Mouse (Mus musculus): ENCODE measurements around the gene Rab5if.
"Not testable (repeated sequence)": the region's sequence is repeated elsewhere in the genome, so short reads cannot be mapped to it uniquely, and the experiment has no call there.

Gene Rab5if

GRCm38 (mm10) chr2:156853999-156854771, 8.7 kb upstream of the Rab5if start:
- DNase-seq (ENCODE audit: low read depth), result peak; percentile 67

DNA sequence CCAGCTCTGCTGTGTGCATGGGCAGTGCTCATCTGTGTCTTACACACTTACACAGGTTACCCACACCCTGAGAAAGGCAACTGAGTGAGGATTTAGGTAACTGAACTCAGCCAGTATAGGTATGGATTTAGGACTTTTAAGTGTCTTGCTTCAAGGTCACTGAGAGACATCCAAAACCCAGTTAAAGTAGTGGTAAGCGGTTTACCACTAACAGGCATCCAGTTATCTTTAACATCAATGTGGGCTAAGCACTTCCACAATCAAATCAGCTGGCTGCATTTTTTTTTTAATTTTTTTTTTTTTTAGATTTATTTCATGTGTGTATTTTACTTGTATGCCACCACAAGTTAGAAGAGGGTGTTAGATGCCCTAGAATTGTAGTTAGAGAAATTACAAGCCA, 6.6 kb upstream of the Rab5if start:
- DNase-seq (ENCODE audit: low read depth), result no peak

DNA sequence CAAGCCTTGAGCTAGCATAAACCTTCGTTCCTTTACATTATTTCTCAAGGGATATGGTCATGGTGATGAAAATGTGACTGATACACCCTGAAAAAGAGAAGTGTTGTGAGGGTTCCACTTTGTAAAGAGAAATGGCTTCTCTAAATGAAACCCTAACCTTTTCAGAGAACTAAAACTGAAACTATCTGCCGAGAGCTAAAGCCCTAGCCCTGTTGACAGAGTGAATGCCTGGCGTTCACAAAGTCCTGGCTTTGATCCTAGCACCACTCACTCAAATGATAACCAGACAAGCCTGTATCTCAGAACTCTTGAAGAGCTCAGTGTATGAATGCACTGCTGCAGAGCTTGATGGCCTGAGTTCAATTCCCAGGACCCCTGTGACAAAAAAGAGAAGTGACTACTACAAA, 5.5 kb upstream of the Rab5if start:
- no peak for DNase-seq (ENCODE audit: low read depth)

- DNase-seq (ENCODE audit: low read depth), result no peak
These were observed 5.1 kb upstream of the Rab5if start, which contains the start of gene 4930518I15Rik for GRCm38 (mm10) chr2:156857835-156858234. Gene 4930518I15Rik (minus strand): TSS chr2:156857946.

GRCm38 (mm10) chr2:156858671-156859070, 4.3 kb upstream of the Rab5if start:
- no peak for DNase-seq (ENCODE audit: low read depth)

DNA sequence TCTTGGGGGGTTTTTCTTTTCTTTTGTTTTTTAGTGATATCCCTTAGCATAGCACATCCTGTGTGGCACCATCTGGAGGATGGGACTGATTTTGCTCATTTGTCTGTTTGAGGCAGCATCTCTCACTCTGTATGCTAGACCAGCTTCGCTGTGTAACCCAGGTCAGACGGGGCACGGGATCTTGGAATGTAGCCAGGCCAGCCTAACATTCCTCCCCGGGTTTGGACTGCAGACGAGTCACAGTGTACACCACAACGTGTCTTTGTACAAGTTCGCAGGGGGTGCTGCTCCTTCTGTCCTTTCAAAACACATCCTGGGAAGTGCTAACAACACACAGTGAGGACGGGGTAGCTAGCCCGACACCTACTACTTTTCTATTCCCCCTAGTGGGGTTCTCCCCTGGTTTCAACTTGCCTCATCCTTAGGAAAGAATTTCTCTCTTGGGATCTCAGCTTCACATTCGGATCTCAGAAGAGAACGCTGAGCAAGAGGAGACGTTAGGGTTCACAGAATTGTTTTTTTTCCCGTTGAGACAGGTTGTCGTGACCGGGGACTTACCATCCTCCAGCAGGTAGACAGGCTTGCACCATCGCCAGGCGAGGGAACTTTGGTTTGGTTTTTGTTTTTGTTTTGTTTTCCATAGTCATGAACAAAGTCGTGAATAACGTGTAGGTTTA, 749 bp upstream of the Rab5if start:
- DNase-seq (ENCODE audit: low read depth), result peak; percentile 67

GRCm38 (mm10) chr2:156863487-156864160, 696 bp downstream of the Rab5if start:
- peak; percentile 82 for DNase-seq (ENCODE audit: low read depth)

DNA sequence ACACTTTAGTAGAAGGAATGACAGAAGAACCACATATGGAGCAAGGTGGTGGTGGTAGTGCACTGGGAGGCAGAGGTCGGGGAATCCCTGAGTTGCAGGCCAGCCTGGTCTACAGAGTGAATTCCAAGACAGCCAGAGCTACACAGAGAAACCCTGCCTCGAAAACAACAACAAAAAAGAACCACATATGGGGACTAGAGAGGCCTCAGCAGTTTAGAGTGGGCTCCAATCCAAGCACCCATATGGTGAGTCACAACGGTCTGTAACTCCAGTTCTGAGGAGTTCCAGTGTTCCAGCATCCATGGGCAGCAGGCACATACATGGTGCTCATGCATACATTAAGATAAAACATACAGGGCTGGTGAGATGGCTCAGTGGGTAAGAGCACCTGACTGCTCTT, 1.6 kb downstream of the Rab5if start:
- peak; percentile 71 for DNase-seq (ENCODE audit: low read depth)

DNA sequence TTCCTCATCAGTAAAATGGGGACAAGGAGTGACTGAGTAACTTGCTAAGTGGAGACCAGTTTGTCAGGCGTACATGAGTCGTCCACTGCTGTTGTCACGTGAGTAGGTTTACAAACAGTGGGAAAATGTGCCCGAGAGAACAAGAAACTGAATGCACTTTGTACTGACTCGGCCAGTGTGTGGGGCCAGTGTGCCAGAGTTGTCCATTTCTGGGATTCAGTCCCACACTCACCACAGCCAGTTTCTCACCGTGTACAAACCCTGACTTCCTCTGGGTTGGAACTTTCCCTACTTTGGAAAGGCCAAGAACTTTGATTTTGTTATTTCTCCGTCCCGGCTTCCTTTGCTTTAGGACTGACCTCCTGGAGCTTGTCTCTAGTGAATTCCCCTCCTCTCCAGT, 6.1 kb downstream of the Rab5if start:
- peak; percentile 19 for DNase-seq (ENCODE audit: low read depth)

DNA sequence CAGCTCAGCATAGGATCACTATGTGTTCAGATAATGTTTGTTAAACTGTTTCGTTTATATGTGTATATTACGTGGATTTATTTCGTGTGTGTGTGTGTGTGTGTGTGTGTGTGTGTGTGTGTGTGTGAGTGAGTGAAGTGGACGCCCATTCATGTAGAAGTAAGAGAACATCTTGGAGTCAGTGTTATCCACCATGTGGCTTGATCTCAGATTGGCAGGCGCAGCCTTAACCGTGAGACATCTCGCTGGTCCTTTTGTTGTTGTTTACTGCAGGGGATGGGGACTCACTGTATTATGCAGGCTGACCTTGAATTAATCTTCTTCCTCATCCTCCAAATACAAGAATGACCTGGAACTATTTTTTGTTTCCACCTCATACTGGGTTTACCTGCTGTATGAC, 6.6 kb downstream of the Rab5if start:
- no peak for DNase-seq (ENCODE audit: low read depth)

DNA sequence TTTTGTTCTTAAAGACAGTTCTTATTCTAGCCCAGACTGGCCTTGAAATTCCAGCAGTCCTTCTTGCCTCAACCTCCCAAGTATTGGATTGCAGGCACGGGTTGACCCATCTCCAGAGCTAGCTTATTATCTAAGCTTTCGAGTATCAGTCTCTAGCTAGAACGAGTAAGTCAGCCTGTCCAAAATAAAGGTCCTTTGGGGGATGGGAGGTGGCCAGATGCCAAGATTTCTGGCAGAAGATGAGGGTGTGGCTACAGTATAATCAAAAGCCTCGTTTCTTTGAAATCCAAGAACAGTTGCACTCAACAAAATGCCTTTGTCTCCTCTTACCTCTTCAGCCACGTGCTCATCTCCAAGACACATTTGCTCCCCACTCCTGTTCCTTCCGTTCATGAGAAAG, 7.6 kb downstream of the Rab5if start:
- DNase-seq (ENCODE audit: low read depth), result peak; percentile 48

GRCm38 (mm10) chr2:156873629-156874028, 10.7 kb downstream of the Rab5if start:
- peak; percentile 84 for DNase-seq (ENCODE audit: low read depth)

- DNase-seq (ENCODE audit: low read depth), result no peak
These were observed 11.3 kb downstream of the Rab5if start for GRCm38 (mm10) chr2:156874047-156874759.

- no peak for DNase-seq (ENCODE audit: low read depth)
These were observed 12.0 kb downstream of the Rab5if start for GRCm38 (mm10) chr2:156874760-156875510.

DNA sequence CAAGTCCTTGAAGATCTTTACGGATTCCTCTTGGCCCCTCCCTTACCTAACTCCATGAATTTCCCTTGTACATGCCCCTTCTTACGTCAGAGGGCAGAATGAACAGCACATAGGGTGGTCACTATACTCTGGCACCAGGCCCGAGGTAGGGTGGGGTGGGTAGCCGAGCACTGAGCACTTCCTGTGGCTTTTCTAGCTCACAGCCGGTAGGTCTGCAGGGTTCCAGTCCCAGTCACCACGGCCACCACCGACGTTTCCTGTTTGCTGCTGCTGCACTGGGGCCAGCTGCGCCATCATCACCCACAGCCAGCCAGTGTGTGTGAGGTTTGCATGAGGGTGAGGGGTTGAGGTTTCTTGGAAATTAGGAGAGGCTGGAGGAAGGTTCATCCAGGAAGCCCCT, 14.8 kb downstream of the Rab5if start:
- DNase-seq (ENCODE audit: low read depth), result no peak

DNA sequence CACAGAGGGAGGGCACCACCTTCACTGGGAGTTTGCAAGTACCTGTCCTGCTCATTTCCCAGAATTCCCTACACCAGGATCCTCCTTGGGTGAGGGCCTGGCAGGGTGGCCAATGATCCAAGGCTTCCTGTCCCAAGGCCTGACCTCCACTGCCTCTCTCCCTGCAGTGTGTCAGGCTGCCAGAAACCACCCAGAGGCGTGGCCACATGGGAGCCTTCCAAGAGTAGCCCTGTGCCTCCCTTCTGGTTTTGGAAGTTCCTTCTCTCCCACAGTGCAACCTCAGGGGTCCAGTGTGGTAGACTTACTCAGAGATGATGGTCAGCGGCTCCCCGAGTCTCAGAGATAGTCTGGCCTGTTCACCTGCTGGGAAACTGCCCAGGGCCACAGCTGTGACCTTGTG, 16.6 kb downstream of the Rab5if start:
- peak; percentile 54 for DNase-seq (ENCODE audit: low read depth)

GRCm38 (mm10) chr2:156882431-156883001, 19.6 kb downstream of the Rab5if start:
- DNase-seq (ENCODE audit: low read depth), result peak; percentile 34

GRCm38 (mm10) chr2:156884396-156885211, 21.7 kb downstream of the Rab5if start:
- no peak for DNase-seq (ENCODE audit: low read depth)

DNA sequence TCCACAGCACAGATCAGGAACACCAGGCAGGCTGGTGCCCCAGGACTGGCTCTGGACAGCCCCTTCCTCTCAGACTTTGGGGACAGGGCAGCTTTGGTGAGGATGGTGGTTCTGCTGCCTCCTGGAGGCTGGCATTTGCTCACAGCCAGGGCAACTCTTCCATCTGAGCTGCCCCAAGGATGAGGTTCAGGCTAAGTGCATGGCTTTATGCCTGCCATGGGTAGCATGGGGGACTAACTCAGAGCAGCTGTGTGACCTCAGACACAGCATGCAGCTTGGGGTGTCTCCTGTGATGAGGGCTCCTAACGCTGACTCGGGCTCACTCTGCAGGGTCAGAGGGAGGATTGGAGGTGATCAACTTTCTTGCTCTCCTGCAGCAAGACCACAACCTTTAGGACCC, 22.7 kb downstream of the Rab5if start:
- not testable (repeated sequence) for DNase-seq (ENCODE audit: low read depth)

DNA sequence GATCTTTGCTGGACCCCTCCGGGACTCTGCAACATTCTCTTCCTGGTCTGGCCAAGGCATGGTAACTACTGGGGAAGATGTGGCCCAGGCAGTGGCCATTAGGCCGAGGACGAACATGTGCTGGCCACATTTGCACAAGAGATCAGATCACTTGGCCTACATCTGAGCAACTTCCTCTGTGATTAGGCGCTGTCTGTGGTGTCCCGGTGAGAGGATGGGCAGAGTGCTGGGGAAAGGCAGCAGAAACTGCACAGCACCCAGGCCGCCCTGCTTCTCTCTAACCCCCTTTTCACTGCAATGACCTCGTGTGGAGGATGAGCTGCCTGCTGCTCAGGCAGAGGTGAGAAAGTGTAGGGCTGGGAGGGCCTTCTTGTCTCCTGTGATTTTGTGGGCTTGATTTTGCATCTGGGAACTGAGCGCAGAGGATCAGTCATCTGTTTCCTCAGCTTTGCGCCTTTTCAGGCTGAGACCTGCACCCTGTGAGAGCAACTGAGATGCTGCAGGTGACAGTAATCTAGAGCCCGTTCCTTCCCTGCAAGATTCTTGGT, 23.2 kb downstream of the Rab5if start:
- DNase-seq (ENCODE audit: low read depth), result no peak
